In the genomic region with DNA sequence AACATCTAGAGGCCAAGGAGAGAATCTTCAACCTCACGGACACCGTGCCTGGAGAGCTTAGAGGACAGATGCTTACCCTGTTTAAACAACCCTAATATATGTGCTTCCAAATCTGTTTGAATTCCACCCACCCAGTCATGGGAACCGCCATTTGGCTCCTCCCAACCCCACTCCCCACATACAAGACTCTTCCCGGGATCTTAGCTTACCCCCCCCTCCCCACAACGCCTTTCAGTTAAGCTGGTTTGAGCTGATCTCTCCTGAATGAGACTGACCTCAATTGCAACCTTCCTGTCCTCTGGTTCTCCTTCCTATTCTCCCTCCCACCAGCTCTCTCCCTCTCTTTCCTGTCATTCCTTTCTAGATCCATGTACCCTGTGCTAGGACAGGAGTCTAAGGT, we compare ENCODE assay signal across 23 mouse cellular contexts.
"Had no signal": no experiment of that assay in that cellular context is flagged by ENCODE, and none has a peak within 500 bp of the region (broad histone marks: within the 10 kb centered on the region; RNA-seq: fewer than 3 reads in every experiment).

No protein-coding gene starts in this region.

- DNase-seq: kidney, adult 18-20 months; kidney, postnatal 14 days; layer of hippocampus, adult 9-11 months; liver, postnatal 0 days; lung, embryonic 14.5 days; midbrain, embryonic 14.5 days; right cerebral cortex, adult 18-20 months; right cerebral cortex, postnatal 14 days; right cerebral cortex, postnatal 4 days; thymus, adult 18-20 months; thymus, postnatal 36 days had no signal

- H3K9ac ChIP-seq: limb, embryonic 12.5 days; limb, embryonic 15.5 days; liver, embryonic 14.5 days; liver, postnatal 0 days; lung, embryonic 14.5 days; neural tube, embryonic 13.5 days had no signal

- H3K4me1 ChIP-seq: limb, embryonic 15.5 days; neural tube, embryonic 13.5 days had no signal

- H3K9me3 ChIP-seq: limb, embryonic 12.5 days; limb, embryonic 15.5 days; neural tube, embryonic 13.5 days had no signal

- H3K4me2 ChIP-seq: limb, embryonic 12.5 days; limb, embryonic 15.5 days; liver, embryonic 11.5 days; lung, embryonic 14.5 days; neural tube, embryonic 13.5 days had no signal

- H3K36me3 ChIP-seq: limb, embryonic 12.5 days; limb, embryonic 15.5 days; neural tube, embryonic 13.5 days had no signal

- H3K27me3 ChIP-seq: limb, embryonic 12.5 days; limb, embryonic 15.5 days; neural tube, embryonic 13.5 days had no signal

- H3K27ac ChIP-seq: layer of hippocampus, adult 2 months; limb, embryonic 15.5 days; liver, embryonic 14.5 days; macrophage; neural tube, embryonic 13.5 days; stomach, postnatal 0 days had no signal

- H3K4me3 ChIP-seq: layer of hippocampus, adult 2 months; limb, embryonic 12.5 days; limb, embryonic 15.5 days; myocyte; neural tube, embryonic 13.5 days had no signal

- ATAC-seq: inflammation-experienced regulatory T-cells, adult 6 months; intestine, embryonic 16.5 days; liver, postnatal 0 days; lung, postnatal 0 days had no signal
